Mouse (Mus musculus): Measurements from ENCODE around the gene Gtf3a.

GRCm38 (mm10) chr5:146983216-146983615 is 34.8 kb downstream of the Gtf3a start:
- TF ChIP-seq GATA1 (IDR thresholded peaks at IDR 0.05; ENCODE audit: low read length) (no peak), TAL1 (IDR thresholded peaks at IDR 0.05; ENCODE audit: low read length) (no peak)

Measured in erythroblast, embryonic 14.5 days (primary cell).